Mouse (Mus musculus): ENCODE data around the gene Dgki. TPM values are rescaled to one million over a fixed set of nuclear protein-coding genes. Genes with fewer than 3 reads are reported as not detected.
A peak's percentile ranks its signal among the peaks of the same experiment; 100 is the strongest.

Gene Dgki
- polyA plus RNA-seq, 1 experiment from 2014 or later, result 0.20 TPM

GRCm38 (mm10) chr6:37089148-37090111 is 210.6 kb downstream of the Dgki start:
- Histone ChIP-seq H3K9ac (ENCODE audit: low read depth, low read length) (no peak overlapping the region), H3K4me2 (ENCODE audit: low read depth, low read length) (no peak overlapping the region), H3K27ac (ENCODE audit: low read length) (no peak overlapping the region), H3K4me1 (ENCODE audit: control insufficient read depth, low read depth, low read length) (no peaks in the 10 kb centered on the region), H3K4me3 (ENCODE audit: low read depth, low read length) (no peak overlapping the region), H3K27me3 (ENCODE audit: control insufficient read depth, insufficient read depth, low read depth, low read length) (no peaks in the 10 kb centered on the region), H3K36me3 (ENCODE audit: control insufficient read depth, insufficient read depth) (no peaks in the 10 kb centered on the region), H3K9me3 (replicated peaks; ENCODE audit: control insufficient read depth, low read length) (no peaks in the 10 kb centered on the region)
- ATAC-seq (ENCODE audit: low read depth), result no peak
- 48% methylated on average over 8 of the region's 8 CpGs for WGBS (ENCODE audit: insufficient replicate concordance)

- Histone ChIP-seq H3K4me3 (ENCODE audit: low read depth, low read length) (no peak overlapping the region), H3K27ac (ENCODE audit: low read length) (no peak overlapping the region), H3K27me3 (ENCODE audit: control insufficient read depth, insufficient read depth, low read depth, low read length) (no peaks in the 10 kb centered on the region), H3K36me3 (ENCODE audit: control insufficient read depth, insufficient read depth) (no peaks in the 10 kb centered on the region), H3K9me3 (replicated peaks; ENCODE audit: control insufficient read depth, low read length) (no peaks in the 10 kb centered on the region), H3K9ac (ENCODE audit: low read depth, low read length) (no peak overlapping the region), H3K4me2 (ENCODE audit: low read depth, low read length) (no peak overlapping the region), H3K4me1 (ENCODE audit: control insufficient read depth, low read depth, low read length) (no peaks in the 10 kb centered on the region)
- 75% methylated on average over 3 of the region's 3 CpGs for WGBS (ENCODE audit: insufficient replicate concordance)
- no peak for ATAC-seq (ENCODE audit: low read depth)
These were observed 217.0 kb downstream of the Dgki start for GRCm38 (mm10) chr6:37082990-37083389.

GRCm38 (mm10) chr6:37072401-37073016 is 227.5 kb downstream of the Dgki start:
- ATAC-seq (ENCODE audit: low read depth), result no peak
- no peak overlapping the region for H3K4me2 ChIP-seq (ENCODE audit: low read depth, low read length)
- no peak overlapping the region for H3K27ac ChIP-seq (ENCODE audit: low read length)
- no peaks in the 10 kb centered on the region for H3K36me3 ChIP-seq (ENCODE audit: control insufficient read depth, insufficient read depth)
- no peak overlapping the region for H3K9ac ChIP-seq (ENCODE audit: low read depth, low read length)
- no peak overlapping the region for H3K4me3 ChIP-seq (ENCODE audit: low read depth, low read length)
- H3K4me1 ChIP-seq (ENCODE audit: control insufficient read depth, low read depth, low read length), result no peaks in the 10 kb centered on the region
- no peaks in the 10 kb centered on the region for H3K27me3 ChIP-seq (ENCODE audit: control insufficient read depth, insufficient read depth, low read depth, low read length)
- WGBS (ENCODE audit: insufficient replicate concordance), result 64% methylated on average over 9 of the region's 9 CpGs
- H3K9me3 ChIP-seq (replicated peaks; ENCODE audit: control insufficient read depth, low read length), result no peaks in the 10 kb centered on the region

GRCm38 (mm10) chr6:37069836-37070600 is 230.0 kb downstream of the Dgki start:
- Histone ChIP-seq H3K9me3 (replicated peaks; ENCODE audit: control insufficient read depth, low read length) (no peaks in the 10 kb centered on the region), H3K27me3 (ENCODE audit: control insufficient read depth, insufficient read depth, low read depth, low read length) (no peaks in the 10 kb centered on the region), H3K27ac (ENCODE audit: low read length) (no peak overlapping the region), H3K36me3 (ENCODE audit: control insufficient read depth, insufficient read depth) (no peaks in the 10 kb centered on the region), H3K9ac (ENCODE audit: low read depth, low read length) (no peak overlapping the region), H3K4me3 (ENCODE audit: low read depth, low read length) (no peak overlapping the region), H3K4me1 (ENCODE audit: control insufficient read depth, low read depth, low read length) (no peaks in the 10 kb centered on the region), H3K4me2 (ENCODE audit: low read depth, low read length) (no peak overlapping the region)
- no peak for ATAC-seq (ENCODE audit: low read depth)
- WGBS (ENCODE audit: insufficient replicate concordance), result 70% methylated on average over 14 of the region's 14 CpGs

GRCm38 (mm10) chr6:37068737-37069136 is 231.2 kb downstream of the Dgki start:
- H3K27me3 ChIP-seq (ENCODE audit: control insufficient read depth, insufficient read depth, low read depth, low read length), result no peaks in the 10 kb centered on the region
- ATAC-seq (ENCODE audit: low read depth), result no peak
- no peak overlapping the region for H3K27ac ChIP-seq (ENCODE audit: low read length)
- no peak overlapping the region for H3K4me2 ChIP-seq (ENCODE audit: low read depth, low read length)
- no peak overlapping the region for H3K9ac ChIP-seq (ENCODE audit: low read depth, low read length)
- H3K9me3 ChIP-seq (replicated peaks; ENCODE audit: control insufficient read depth, low read length), result no peaks in the 10 kb centered on the region
- H3K4me1 ChIP-seq (ENCODE audit: control insufficient read depth, low read depth, low read length), result no peaks in the 10 kb centered on the region
- WGBS (ENCODE audit: insufficient replicate concordance), result 64% methylated on average over 6 of the region's 6 CpGs
- no peaks in the 10 kb centered on the region for H3K36me3 ChIP-seq (ENCODE audit: control insufficient read depth, insufficient read depth)
- H3K4me3 ChIP-seq (ENCODE audit: low read depth, low read length), result no peak overlapping the region

GRCm38 (mm10) chr6:37067357-37067756 is 232.6 kb downstream of the Dgki start:
- Histone ChIP-seq H3K4me3 (ENCODE audit: low read depth, low read length) (no peak overlapping the region), H3K9me3 (replicated peaks; ENCODE audit: control insufficient read depth, low read length) (no peaks in the 10 kb centered on the region), H3K9ac (ENCODE audit: low read depth, low read length) (no peak overlapping the region), H3K27ac (ENCODE audit: low read length) (no peak overlapping the region), H3K36me3 (ENCODE audit: control insufficient read depth, insufficient read depth) (no peaks in the 10 kb centered on the region), H3K27me3 (ENCODE audit: control insufficient read depth, insufficient read depth, low read depth, low read length) (no peaks in the 10 kb centered on the region), H3K4me2 (ENCODE audit: low read depth, low read length) (no peak overlapping the region), H3K4me1 (ENCODE audit: control insufficient read depth, low read depth, low read length) (no peaks in the 10 kb centered on the region)
- no peak for ATAC-seq (ENCODE audit: low read depth)
- 54% methylated on average over 1 of the region's 1 CpGs for WGBS (ENCODE audit: insufficient replicate concordance)

GRCm38 (mm10) chr6:37064214-37064830 is 235.7 kb downstream of the Dgki start:
- peak; percentile 68 for ATAC-seq (ENCODE audit: low read depth)
- Histone ChIP-seq H3K9ac (ENCODE audit: low read depth, low read length) (no peak overlapping the region), H3K27me3 (ENCODE audit: control insufficient read depth, insufficient read depth, low read depth, low read length) (no peaks in the 10 kb centered on the region), H3K9me3 (replicated peaks; ENCODE audit: control insufficient read depth, low read length) (no peaks in the 10 kb centered on the region), H3K36me3 (ENCODE audit: control insufficient read depth, insufficient read depth) (no peaks in the 10 kb centered on the region), H3K27ac (ENCODE audit: low read length) (no peak overlapping the region), H3K4me2 (ENCODE audit: low read depth, low read length) (no peak overlapping the region), H3K4me3 (ENCODE audit: low read depth, low read length) (no peak overlapping the region), H3K4me1 (ENCODE audit: control insufficient read depth, low read depth, low read length) (no peaks in the 10 kb centered on the region)
- 6% methylated on average over 10 of the region's 10 CpGs for WGBS (ENCODE audit: insufficient replicate concordance)

- H3K4me1 ChIP-seq (ENCODE audit: control insufficient read depth, low read depth, low read length), result no peaks in the 10 kb centered on the region
- H3K4me3 ChIP-seq (ENCODE audit: low read depth, low read length), result no peak overlapping the region
- H3K9ac ChIP-seq (ENCODE audit: low read depth, low read length), result no peak overlapping the region
- no peak overlapping the region for H3K27ac ChIP-seq (ENCODE audit: low read length)
- 65% methylated on average over 7 of the region's 7 CpGs for WGBS (ENCODE audit: insufficient replicate concordance)
- H3K9me3 ChIP-seq (replicated peaks; ENCODE audit: control insufficient read depth, low read length), result no peaks in the 10 kb centered on the region
- no peak overlapping the region for H3K4me2 ChIP-seq (ENCODE audit: low read depth, low read length)
- H3K36me3 ChIP-seq (ENCODE audit: control insufficient read depth, insufficient read depth), result no peaks in the 10 kb centered on the region
- no peaks in the 10 kb centered on the region for H3K27me3 ChIP-seq (ENCODE audit: control insufficient read depth, insufficient read depth, low read depth, low read length)
- ATAC-seq (ENCODE audit: low read depth), result no peak
These were observed 236.7 kb downstream of the Dgki start for GRCm38 (mm10) chr6:37063266-37063665.
